Mouse (Mus musculus): ENCODE data around the gene Stxbp2.

The Stxbp2 gene

DNA sequence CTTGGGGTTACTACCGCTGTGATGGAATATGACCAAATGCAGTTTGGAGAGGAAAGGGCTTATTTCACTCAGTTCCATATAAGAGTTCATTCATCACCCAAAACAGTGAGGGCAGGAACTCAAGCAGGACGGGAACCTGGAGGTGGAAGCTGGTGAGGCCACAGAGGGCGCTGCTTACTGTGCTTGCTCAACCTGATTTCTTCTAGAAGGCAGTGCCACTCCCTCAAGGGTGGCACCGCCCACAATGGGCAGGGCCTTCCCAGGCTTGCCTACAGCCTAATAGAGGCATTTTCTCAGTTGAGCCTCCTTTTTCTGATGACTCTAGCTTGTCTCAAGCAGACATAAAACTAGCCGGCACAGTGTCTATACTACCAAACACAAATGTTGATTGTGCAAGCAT is 15.0 kb downstream of the Stxbp2 start:
- peak; percentile 45 for DNase-seq (ENCODE audit: low spot score)

- DNase-seq (ENCODE audit: low spot score): no peak
These were observed 16.2 kb downstream of the Stxbp2 start for GRCm38 (mm10) chr8:3646824-3647531.

DNA sequence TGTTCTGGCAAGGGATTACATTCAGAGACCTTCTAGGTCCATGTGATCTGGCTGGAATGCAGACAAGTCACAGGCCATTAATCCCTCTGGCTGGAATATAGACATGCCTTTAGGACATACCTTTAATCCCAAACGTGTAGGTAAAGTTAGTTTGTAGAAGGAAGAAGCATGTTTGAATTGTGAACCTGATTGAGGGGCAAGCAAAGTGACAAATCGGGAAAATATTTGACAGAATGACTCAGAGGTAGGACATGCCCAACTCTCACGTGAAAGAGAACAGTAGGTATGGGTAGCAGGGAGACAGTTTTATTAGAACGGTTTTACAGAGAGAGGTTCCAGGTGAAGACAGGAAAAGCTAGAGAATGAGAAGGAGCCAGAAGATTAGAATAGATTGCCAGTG is 16.8 kb downstream of the Stxbp2 start:
- no peak for DNase-seq (ENCODE audit: low spot score)

- no peak for DNase-seq (ENCODE audit: low spot score)
These were observed 17.5 kb downstream of the Stxbp2 start for GRCm38 (mm10) chr8:3648268-3648667.

GRCm38 (mm10) chr8:3648990-3649389 is 18.2 kb downstream of the Stxbp2 start:
- peak; percentile 62 for DNase-seq (ENCODE audit: low spot score)

DNA sequence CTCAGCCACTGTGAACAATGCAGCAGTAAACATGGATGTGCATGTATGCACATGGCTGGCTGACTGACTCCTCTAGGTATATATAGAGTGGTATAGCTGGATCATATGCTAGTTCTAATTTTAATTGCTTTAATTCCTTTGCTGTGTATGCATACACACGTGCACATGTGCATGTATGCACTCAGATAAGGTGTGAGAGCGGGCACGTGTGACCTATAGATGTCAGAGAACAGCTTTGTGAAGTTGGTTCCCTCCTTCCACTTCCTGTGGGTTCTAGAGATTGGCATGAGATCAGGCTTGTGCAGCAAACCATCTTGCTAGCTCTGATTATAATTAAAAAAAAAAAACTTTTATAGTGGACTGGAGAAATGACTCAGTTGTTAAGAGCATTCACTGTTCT is 22.1 kb downstream of the Stxbp2 start:
- no peak for DNase-seq (ENCODE audit: low spot score)

GRCm38 (mm10) chr8:3654726-3655508 is 24.2 kb downstream of the Stxbp2 start:
- no peak for DNase-seq (ENCODE audit: low spot score)

- DNase-seq (ENCODE audit: low spot score): no peak
These were observed 24.8 kb downstream of the Stxbp2 start, which contains the start of gene Retn for GRCm38 (mm10) chr8:3655526-3655925. Retn (plus strand) TSS chr8:3655770.

DNA sequence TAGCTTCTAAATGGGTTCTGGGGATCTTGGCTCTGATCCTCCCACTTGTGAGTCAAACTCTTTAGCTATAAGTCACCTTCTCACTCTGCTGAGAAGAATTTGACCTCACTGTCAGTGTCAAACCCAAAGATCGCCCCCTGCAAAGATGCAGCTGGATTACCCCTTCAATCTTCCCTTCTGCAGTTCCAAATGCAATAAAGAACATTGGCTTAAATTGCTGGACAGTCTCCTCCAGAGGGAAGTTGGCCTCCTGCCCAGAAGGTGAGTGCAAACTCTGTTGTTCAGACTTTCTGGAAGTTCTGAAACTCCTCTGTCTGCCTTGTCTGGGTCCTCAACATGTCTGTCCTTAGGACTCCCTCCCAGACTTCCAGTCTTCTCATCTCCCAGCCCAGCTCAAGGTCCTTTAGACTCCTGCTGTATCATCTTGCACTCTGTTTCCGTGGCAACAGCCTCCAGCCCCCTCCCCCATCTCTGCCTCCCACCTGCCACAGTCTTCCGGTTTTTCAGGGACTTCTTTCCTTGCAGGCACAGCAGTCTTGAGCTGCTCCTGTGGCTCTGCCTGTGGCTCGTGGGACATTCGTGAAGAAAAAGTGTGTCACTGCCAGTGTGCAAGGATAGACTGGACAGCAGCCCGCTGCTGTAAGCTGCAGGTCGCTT is 26.1 kb downstream of the Stxbp2 start:
- DNase-seq (ENCODE audit: low spot score): peak; percentile 21

DNA sequence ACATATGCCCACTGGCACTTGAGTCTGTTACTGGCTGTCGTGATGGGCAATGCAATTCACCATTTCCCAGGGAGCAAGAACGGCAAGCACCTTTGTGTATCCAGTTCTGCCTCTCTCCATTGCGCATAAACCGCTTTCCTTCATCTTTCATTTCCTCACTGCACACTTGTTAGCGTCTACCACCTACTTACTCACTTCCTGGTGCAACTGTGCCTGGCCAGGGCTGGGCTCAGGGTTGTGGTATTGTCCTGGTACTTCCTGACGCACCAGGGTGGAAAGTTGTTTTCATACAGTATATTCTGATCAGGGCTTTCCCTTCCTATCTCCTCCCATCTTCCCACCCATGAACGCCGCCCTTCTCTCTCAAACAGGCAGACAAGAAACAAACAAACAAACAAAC is 30.1 kb downstream of the Stxbp2 start:
- no peak for DNase-seq (ENCODE audit: low spot score)

GRCm38 (mm10) chr8:3664405-3664804 is 33.6 kb downstream of the Stxbp2 start:
- no peak for DNase-seq (ENCODE audit: low spot score)

DNA sequence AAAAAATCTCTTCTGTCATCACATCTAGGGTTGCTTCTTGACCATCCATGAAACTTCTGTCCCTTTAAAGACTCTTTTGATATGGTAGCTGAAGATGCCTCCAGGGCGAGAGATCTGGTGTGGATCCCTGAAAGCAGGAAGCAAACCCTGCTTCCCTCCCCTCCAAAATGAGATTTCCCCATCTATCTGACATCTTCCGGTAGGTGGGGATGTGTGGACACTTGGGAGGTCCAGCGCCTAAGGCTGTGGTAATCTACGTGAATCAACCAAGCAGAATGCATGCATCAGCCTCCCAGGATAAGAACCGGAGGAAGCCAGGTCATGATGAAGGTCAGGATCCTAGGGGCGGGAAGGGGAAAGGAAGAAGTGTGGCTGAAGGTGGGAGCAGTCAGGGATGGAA is 34.8 kb downstream of the Stxbp2 start, which contains the start of gene Mcemp1:
TSS of gene Mcemp1 (plus strand) at position 248 of the 400 bp plus-strand sequence.
- no peak for DNase-seq (ENCODE audit: low spot score)

DNA sequence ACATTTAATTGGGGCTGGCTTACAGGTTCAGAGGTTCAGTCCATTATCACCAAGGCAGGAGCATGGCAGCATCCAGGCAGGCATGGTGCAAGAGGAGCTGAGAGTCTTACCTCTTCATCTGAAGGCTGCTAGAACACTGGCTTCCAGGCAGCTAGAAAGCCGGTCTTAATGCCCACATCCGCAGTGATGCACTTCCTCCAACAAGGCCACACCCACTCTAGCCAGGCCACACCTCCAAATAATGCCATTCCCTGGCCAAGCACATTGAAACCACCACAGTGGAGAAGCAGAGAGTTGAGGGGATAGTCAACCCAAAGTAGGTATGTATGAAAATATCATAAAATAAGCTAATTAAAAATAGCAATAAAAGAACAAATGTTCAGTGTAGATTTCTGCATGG is 39.6 kb downstream of the Stxbp2 start:
- no peak for DNase-seq (ENCODE audit: low spot score)

- DNase-seq (ENCODE audit: low spot score): peak; percentile 92
These were observed 41.3 kb downstream of the Stxbp2 start, which contains the start of gene Fcor for GRCm38 (mm10) chr8:3671980-3672491. Fcor (minus strand) TSS chr8:3672362.

GRCm38 (mm10) chr8:3674671-3675070 is 43.9 kb downstream of the Stxbp2 start:
- DNase-seq (ENCODE audit: low spot score): no peak

DNA sequence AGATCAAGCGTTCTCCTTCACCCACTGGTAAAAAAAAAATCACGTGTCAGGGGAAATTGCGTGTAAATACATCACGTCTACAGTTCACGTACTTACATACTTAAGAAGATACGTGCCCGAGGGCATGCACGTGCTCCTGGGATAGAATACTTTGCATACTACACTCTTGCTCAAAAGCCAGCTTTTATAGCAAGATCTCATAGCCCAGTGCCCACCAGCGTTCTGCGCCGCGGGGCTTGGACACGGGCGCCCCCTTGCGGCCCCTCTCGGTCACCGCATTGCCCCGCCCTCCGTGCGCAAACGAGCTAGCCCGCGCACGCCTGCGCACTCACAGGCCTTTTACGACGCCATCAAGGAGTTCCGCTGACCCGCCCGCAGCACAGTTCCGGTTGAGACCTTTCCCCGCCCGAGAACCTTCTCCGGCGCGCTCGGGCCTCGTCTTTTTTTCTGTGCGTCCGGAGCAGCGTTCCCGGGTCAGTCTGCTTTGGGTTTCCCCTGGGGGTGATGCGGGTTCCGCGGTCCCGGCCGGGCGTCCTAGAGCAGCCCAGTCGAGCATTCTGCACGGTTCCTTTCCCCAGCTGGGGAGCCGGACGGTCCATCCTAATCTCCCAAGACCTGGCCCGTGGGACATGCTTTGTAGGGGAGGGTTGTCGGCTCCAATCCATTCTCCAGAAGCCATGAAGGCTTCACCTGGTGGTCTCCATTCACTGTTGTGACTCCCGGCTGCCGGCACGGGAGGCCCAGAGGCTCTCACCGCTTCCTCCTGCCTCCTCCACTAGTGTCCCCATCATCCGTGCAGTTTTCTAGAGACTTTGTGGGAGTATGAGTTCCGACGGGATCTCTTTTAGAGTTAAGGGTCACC is 45.6 kb downstream of the Stxbp2 start, which contains the start of gene Trappc5:
TSS of gene Trappc5 (plus strand) at position 169 of the 862 bp plus-strand sequence.
- peak; percentile 95 for DNase-seq (ENCODE audit: low spot score)

- DNase-seq (ENCODE audit: low spot score): peak; percentile 38
These were observed 46.3 kb downstream of the Stxbp2 start for GRCm38 (mm10) chr8:3676993-3677579.

- DNase-seq (ENCODE audit: low spot score): no peak
These were observed 48.1 kb downstream of the Stxbp2 start for GRCm38 (mm10) chr8:3678831-3679230.

GRCm38 (mm10) chr8:3679236-3679635 is 48.5 kb downstream of the Stxbp2 start:
- DNase-seq (ENCODE audit: low spot score): no peak

GRCm38 (mm10) chr8:3679656-3680055 is 48.9 kb downstream of the Stxbp2 start:
- DNase-seq (ENCODE audit: low spot score): no peak

DNA sequence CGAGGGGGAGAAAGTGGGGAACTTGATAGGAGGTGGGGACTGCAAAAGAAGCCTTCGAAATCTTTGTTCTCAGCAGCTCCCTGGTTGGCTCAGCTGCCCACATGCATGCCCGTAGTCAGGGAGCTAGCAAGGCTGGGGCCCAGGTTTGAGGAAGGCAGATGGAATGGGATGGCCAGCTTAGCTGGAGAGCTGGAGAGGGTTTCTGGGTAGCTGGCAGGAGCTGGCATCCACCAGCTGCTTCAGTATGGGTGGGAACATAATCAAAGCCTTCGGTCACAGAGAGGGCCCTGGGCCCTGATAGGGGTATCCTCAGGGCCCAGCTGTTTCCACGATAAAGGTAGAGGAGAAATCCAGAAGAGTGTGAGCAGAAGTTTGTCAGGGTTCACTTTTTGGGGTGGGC is 51.7 kb downstream of the Stxbp2 start:
- DNase-seq (ENCODE audit: low spot score): no peak

All from embryo, embryonic 10 days (tissue).